Comparison of ENCODE assay signal across 9 mouse cellular contexts in genomic region chr2:138245631-138246289, GRCm38 (mm10). TPM values are rescaled to one million over a fixed set of nuclear protein-coding genes. Genes with fewer than 3 reads are reported as not detected.
DNase-seq lines count a peak whose midpoint lies in the region; ATAC-seq and TF ChIP-seq lines count a peak whose summit lies in the region.
"Had no signal": no experiment of that assay in that cellular context is flagged by ENCODE, and none has a peak within 500 bp of the region (broad histone marks: within the 10 kb centered on the region; RNA-seq: fewer than 3 reads in every experiment).

No protein-coding gene starts in this region.

- H3K9me3 ChIP-seq in intestine, embryonic 15.5 days, result no peaks in the 10 kb centered on the region
- no peaks in the 10 kb centered on the region for H3K9me3 ChIP-seq in lung, postnatal 0 days (ENCODE audit: low read length)
- H3K9me3 ChIP-seq: liver, embryonic 15.5 days had no signal

- H3K36me3 ChIP-seq in intestine, embryonic 15.5 days, result no peaks in the 10 kb centered on the region
- no peaks in the 10 kb centered on the region for H3K36me3 ChIP-seq in lung, postnatal 0 days (ENCODE audit: insufficient read depth, low read length)
- H3K36me3 ChIP-seq: liver, embryonic 15.5 days had no signal

- peak; percentile 52 to 61 for DNase-seq in cerebellum, postnatal 10 days
- DNase-seq in cerebellum, postnatal 36 days, result no peak
- DNase-seq in testis, postnatal 10 days (ENCODE audit: low spot score), result peak; percentile 62
- DNase-seq in testis, postnatal 14 days (ENCODE audit: low spot score), result no peak
- peak; percentile 71 for DNase-seq in lung, postnatal 0 days (ENCODE audit: low spot score)
- no peak for DNase-seq in thymus, postnatal 14 days

- no peak overlapping the region for H3K9ac ChIP-seq in intestine, embryonic 15.5 days
- H3K9ac ChIP-seq in lung, postnatal 0 days (replicated peaks; ENCODE audit: low read depth), result no peak overlapping the region
- H3K9ac ChIP-seq: liver, embryonic 15.5 days had no signal

- H3K27me3 ChIP-seq in intestine, embryonic 15.5 days (replicated peaks), result no peaks in the 10 kb centered on the region
- H3K27me3 ChIP-seq in lung, postnatal 0 days (replicated peaks; ENCODE audit: insufficient read depth, low read length), result no peaks in the 10 kb centered on the region
- H3K27me3 ChIP-seq: liver, embryonic 15.5 days had no signal

- peak; percentile 84 for ATAC-seq in intestine, embryonic 15.5 days
- peak; percentile 83 for ATAC-seq in lung, postnatal 0 days
- no peak for ATAC-seq in CD4-positive, CD25-positive, alpha-beta regulatory T cell, adult 4 months

- no peak for TF ChIP-seq EP300 in lung, postnatal 0 days (IDR thresholded peaks at IDR 0.05)

- peak; percentile 15; the same call in 1 of the 2 replicates for TF ChIP-seq CTCF in lung, postnatal 0 days (IDR thresholded peaks at IDR 0.05)

- H3K27ac ChIP-seq in intestine, embryonic 15.5 days, result peak overlapping the region; percentile 54; the same call in 1 of the 2 replicates
- H3K27ac ChIP-seq in lung, postnatal 0 days (ENCODE audit: low read length), result peak overlapping the region; percentile 34
- H3K27ac ChIP-seq: liver, embryonic 15.5 days had no signal

- no peak overlapping the region for H3K4me3 ChIP-seq in intestine, embryonic 15.5 days (replicated peaks)
- H3K4me3 ChIP-seq in lung, postnatal 0 days (ENCODE audit: low read depth, low read length), result no peak overlapping the region
- H3K4me3 ChIP-seq: liver, embryonic 15.5 days had no signal

- 47% methylated on average over 2 of the region's 2 CpGs for WGBS in intestine, embryonic 15.5 days
- 27% methylated on average over 2 of the region's 2 CpGs for WGBS in lung, postnatal 0 days

- no peak overlapping the region for H3K4me2 ChIP-seq in intestine, embryonic 15.5 days (replicated peaks)
- H3K4me2 ChIP-seq in lung, postnatal 0 days (replicated peaks; ENCODE audit: low read depth, low read length), result peak overlapping the region; percentile 25
- H3K4me2 ChIP-seq: liver, embryonic 15.5 days had no signal

- no peaks in the 10 kb centered on the region for H3K4me1 ChIP-seq in intestine, embryonic 15.5 days (replicated peaks)
- H3K4me1 ChIP-seq in lung, postnatal 0 days (ENCODE audit: insufficient read depth, low read depth, low read length), result no peaks in the 10 kb centered on the region
- H3K4me1 ChIP-seq: liver, embryonic 15.5 days had no signal

RNA-seq across cellular contexts. Expression of gene Btbd3, which starts 10.6 kb away (rescaled TPM):
- polyA plus RNA-seq in intestine, embryonic 15.5 days (2015; fragmentation: Nextera tagmentation; extraction: Ambion mirVana), result 18.2 and 21.6 TPM in 2 replicates
- polyA plus RNA-seq in lung, postnatal 0 days (2015; fragmentation: Nextera tagmentation; extraction: Ambion mirVana), result 53.7 and 58.6 TPM in 2 replicates
- polyA plus RNA-seq in CD4-positive, CD25-positive, alpha-beta regulatory T cell, adult 4 months (2017; shearing (Covaris generic)), result not detected

Comparison
In these comparisons a context has a peak if more than half of its experiments do, and no peak if none do; other contexts are left out.
1. DNase-seq: peak in cerebellum, postnatal 10 days (2 of 2), testis, postnatal 10 days (single experiment) and lung, postnatal 0 days (single experiment); none in cerebellum, postnatal 36 days (0 of 2), testis, postnatal 14 days (single experiment) and thymus, postnatal 14 days (single experiment).
2. RNA of gene Btbd3, which starts 10.6 kb away (polyA plus RNA-seq): 53.7 to 58.6 TPM in lung, postnatal 0 days and 18.2 to 21.6 TPM in intestine, embryonic 15.5 days; not detected in CD4-positive, CD25-positive, alpha-beta regulatory T cell, adult 4 months; every median in the first group is over 10 times any median in the second.